Mouse (Mus musculus): Measurements from ENCODE around the gene Ldhb. TPM values are rescaled to one million over a fixed set of nuclear protein-coding genes. Genes with fewer than 3 reads are reported as not detected.
A peak's percentile ranks its signal among the peaks of the same experiment; 100 is the strongest.

Ldhb gene
- total RNA-seq, 2 experiments from 2014 or later, result 783 to 917 TPM

DNA sequence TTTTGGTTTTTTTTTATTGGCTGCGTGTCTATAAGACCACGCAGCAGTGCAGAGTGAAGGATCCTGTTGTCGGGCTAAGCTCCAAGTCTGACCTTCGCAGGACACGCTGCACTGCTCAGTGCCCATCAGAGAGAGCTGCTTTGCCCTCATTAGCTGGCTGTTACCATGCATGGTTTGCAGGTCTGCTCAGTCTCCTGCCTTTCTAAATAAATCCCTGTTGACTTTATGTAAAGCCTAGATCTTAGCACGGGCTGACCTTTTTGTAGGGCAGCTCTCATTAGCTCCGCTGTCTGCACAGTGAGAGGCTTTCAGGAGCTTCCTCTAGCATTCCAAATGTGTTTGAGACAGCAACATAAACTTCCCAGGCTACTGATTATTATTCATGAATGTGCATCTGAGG, 49.7 kb downstream of the Ldhb start:
- intact Hi-C loops (cut with DNase I), result no loop called here
- DNase-seq (ENCODE audit: low spot score in 2 of 2), result no peak

- intact Hi-C loops (cut with DNase I), result no loop called here
- DNase-seq (ENCODE audit: low spot score in 2 of 2), result peak in 1 of 2 experiments; percentile 8
Observed at GRCm38 (mm10) chr6:142455314-142455996, 52.3 kb downstream of the Ldhb start.

DNA sequence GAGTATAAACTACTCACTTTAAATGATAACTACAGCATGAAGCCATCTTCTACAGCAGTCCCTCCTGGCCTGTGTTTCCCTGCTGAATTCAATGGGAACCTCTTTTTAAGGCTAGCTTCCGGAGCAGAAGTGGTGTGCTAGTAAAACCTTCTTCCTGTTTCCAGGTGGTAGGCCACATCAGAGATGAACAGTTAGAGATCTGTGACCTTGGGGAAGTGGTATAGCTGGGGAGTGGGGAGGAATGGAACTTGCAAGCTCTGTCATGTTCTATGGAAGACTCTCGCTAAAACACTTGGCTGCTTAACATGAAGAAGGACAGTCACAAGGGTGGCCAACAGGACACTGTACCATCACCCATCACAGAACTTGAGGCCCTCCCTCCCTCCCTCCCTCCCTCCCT, 54.4 kb downstream of the Ldhb start:
- intact Hi-C loops (cut with DNase I), result no loop called here
- no peak for DNase-seq (ENCODE audit: low spot score in 2 of 2)

- no peak for DNase-seq (ENCODE audit: low spot score in 2 of 2)
- intact Hi-C loops (cut with DNase I), result no loop called here
Observed at GRCm38 (mm10) chr6:142451381-142451780, 56.4 kb downstream of the Ldhb start.

Other genes starting within 250 kb of the Ldhb start
- gene Iapp, start 209.5 kb downstream of the Ldhb start, total RNA-seq (2021), result not detected
- gene Slco1a5, start 185.0 kb downstream of the Ldhb start, total RNA-seq (2021), result under 1 TPM in 1 of 2 experiments, not detected in 1; 0.16 TPM
- 10 to 100 TPM; 11.6 to 13.2 TPM for gene Pyroxd1, start 162.3 kb downstream of the Ldhb start, total RNA-seq (2021)
- gene Recql, start 120.9 kb downstream of the Ldhb start, total RNA-seq (2021), result 10 to 100 TPM; 26.0 to 27.3 TPM
- 10 to 100 TPM; 33.1 to 34.1 TPM for gene Golt1b, start 120.7 kb downstream of the Ldhb start, total RNA-seq (2021)
- 1 to 10 TPM in 1 of 2 experiments, under 1 TPM in 1; 0.96 to 1.3 TPM for gene Spx, start 94.5 kb downstream of the Ldhb start, total RNA-seq (2021)
- not detected for gene Gys2, start 34.8 kb downstream of the Ldhb start, total RNA-seq (2021)
- gene Kcnj8, start 63.7 kb upstream of the Ldhb start, total RNA-seq (2021), result 1 to 10 TPM; 2.2 to 2.7 TPM
- 1 to 10 TPM; 4.2 to 4.8 TPM for gene Abcc9, start 194.4 kb upstream of the Ldhb start, total RNA-seq (2021)
- 100 to 1,000 TPM; 108 to 115 TPM for gene Cmas, start 248.7 kb upstream of the Ldhb start, total RNA-seq (2021)

Data from left cerebral cortex, postnatal 36 days (tissue).